Mouse (Mus musculus) hindbrain, embryonic 11.5 days (tissue): ENCODE measurements around the gene Rnf24. TPM values are rescaled to one million over a fixed set of nuclear protein-coding genes. Genes with fewer than 3 reads are reported as not detected.

Source experiments
- ATAC-seq: fragments of 200-750 bp; cut with Nextera tagmentation; 2 replicates; pipeline ENCODE4 v1.8.0; 2017; ENCODE audit warnings: mild to moderate bottlenecking, moderate TSS enrichment, moderate library complexity; ENCODE audit not compliant: low FRiP score
- DNase-seq: peaks from one replicate; pipeline ENCODE4 v3.0.0-alpha.2; 2015; ENCODE audit warnings: low spot score
- H3K27ac ChIP-seq: fragments of 300-500 bp; sonication (generic); 2 replicates; pipeline ENCODE4 v1.5.1; 2014; ENCODE audit warnings: mild to moderate bottlenecking, low read depth, low read length
- H3K27me3 ChIP-seq: fragments of 300-500 bp; sonication (generic); 2 replicates; pipeline ENCODE4 v1.6.1; 2014; ENCODE audit warnings: mild to moderate bottlenecking, low read length, moderate library complexity, mixed read lengths; ENCODE audit not compliant: control insufficient read depth, insufficient read depth
- H3K36me3 ChIP-seq: fragments of 300-500 bp; sonication (generic); 2 replicates; pipeline ENCODE4 v1.6.1; 2014; ENCODE audit warnings: mild to moderate bottlenecking, low read length, moderate library complexity, mixed read lengths; ENCODE audit not compliant: control insufficient read depth, insufficient read depth
- H3K4me1 ChIP-seq: fragments of 300-500 bp; sonication (generic); replicated peaks from 2 replicates; pipeline ENCODE4 v1.6.1; 2014; ENCODE audit warnings: low read length, mixed read lengths; ENCODE audit not compliant: control insufficient read depth, insufficient read depth
- H3K4me2 ChIP-seq: fragments of 300-500 bp; sonication (generic); replicated peaks from 2 replicates; pipeline ENCODE4 v1.6.1; 2014; ENCODE audit warnings: mild to moderate bottlenecking, low read depth, low read length
- H3K4me3 ChIP-seq: fragments of 300-500 bp; sonication (generic); 2 replicates; pipeline ENCODE4 v1.5.1; 2014; ENCODE audit warnings: low read depth, low read length
- H3K9ac ChIP-seq: fragments of 300-500 bp; sonication (generic); 2 replicates; pipeline ENCODE4 v1.6.1; 2014; ENCODE audit warnings: low read depth, low read length
- H3K9me3 ChIP-seq: fragments of 300-500 bp; sonication (generic); 2 replicates; pipeline ENCODE4 v1.6.1; 2016; ENCODE audit warnings: low read length; ENCODE audit not compliant: control insufficient read depth
- WGBS: fragments of 180-500 bp; shearing (Covaris S2); extraction: QIAGEN DNeasy Blood & Tissue Kit; methylation state at CpG from one replicate; pipeline ENCODE4 v1.1.7; 2014; 5-methylcytosine and 5-hydroxymethylcytosine counted together
- polyA plus RNA-seq: library from polyadenylated mRNA; unstranded; fragments of >200 nt; fragmentation: Nextera tagmentation; extraction: Ambion mirVana; gene quantifications from 2 replicates; pipeline ENCODE4 v1.2.1, GENCODE M21; 2014

Gene Rnf24
- polyA plus RNA-seq, 1 experiment from 2014 or later: 13.6 TPM

DNA sequence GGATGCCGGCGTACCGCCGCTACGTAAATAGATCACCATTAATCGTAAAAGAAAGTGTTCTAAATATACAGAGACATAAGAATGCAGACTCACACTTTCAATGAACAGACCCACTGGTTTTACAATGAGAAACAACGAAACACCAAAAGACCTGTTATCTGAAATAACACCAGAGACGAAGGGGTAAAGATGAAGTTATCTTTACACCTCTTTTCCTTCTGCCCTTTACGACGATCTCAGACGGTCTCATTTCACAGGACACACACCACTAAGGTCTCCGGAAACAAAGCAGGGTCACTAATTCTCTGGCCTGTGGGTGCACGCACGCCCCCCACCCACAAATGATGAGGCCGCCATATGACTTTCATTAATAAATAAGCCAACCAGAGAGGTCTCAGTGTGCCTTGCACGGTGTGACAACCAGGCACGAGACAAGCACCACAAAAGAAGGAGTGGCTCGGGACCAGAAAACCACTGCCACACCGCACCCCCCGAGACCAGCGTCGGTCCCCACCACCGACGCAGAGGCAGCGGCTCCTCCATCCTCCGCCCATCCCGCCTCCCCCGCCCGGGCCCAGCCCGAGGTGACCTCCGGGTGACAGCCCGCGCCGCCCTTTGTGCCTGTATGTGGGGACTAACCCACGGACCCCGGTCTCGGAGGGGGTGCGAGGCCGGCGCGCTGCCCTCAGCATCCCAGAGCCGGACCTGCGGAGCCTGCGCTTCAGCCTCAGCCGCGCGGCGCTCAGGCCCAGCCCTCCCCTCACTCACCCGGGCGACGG lies 535 bp downstream of the Rnf24 start:
- Histone ChIP-seq H3K4me1 (no peaks in the 10 kb centered on the region), H3K4me2 (peak overlapping the region; percentile 37), H3K9me3 (no peaks in the 10 kb centered on the region), H3K27me3 (no peaks in the 10 kb centered on the region), H3K36me3 (no peaks in the 10 kb centered on the region), H3K4me3 (peak overlapping the region; percentile 95), H3K9ac (peak overlapping the region; percentile 96), H3K27ac (peak overlapping the region; percentile 97)
- ATAC-seq: no peak; the same call in 1 of the 2 replicates
- no peak for DNase-seq
- WGBS: 1% methylated on average over 34 of the region's 51 CpGs

DNA sequence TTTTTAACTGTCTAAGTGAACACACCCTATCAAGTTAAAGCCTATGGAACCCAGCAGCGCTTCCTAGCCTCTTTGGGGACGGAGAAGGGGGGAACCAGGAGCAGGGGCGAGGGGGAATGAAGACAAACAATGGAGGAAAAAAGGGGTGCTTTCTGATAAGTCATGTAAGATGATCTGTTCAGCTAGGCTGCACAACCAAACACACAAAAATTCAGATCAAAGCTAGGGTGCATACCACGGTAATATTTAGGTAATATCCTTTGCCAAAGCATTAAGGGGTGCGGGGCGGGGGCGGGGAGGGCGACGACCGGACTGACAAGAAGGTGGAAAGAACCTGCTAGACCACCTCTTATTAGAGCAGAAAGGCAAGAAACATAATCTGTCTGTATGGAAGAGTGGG lies 1.2 kb downstream of the Rnf24 start:
- peak overlapping the region; percentile 96 for H3K9ac ChIP-seq
- H3K36me3 ChIP-seq: no peaks in the 10 kb centered on the region
- H3K9me3 ChIP-seq: no peaks in the 10 kb centered on the region
- H3K4me2 ChIP-seq: peak overlapping the region; percentile 37
- ATAC-seq (no peak), DNase-seq (peak; percentile 29)
- no peaks in the 10 kb centered on the region for H3K27me3 ChIP-seq
- peak overlapping the region; percentile 95 for H3K4me3 ChIP-seq
- no peaks in the 10 kb centered on the region for H3K4me1 ChIP-seq
- 11% methylated on average over 10 of the region's 10 CpGs for WGBS
- H3K27ac ChIP-seq: no peak overlapping the region

DNA sequence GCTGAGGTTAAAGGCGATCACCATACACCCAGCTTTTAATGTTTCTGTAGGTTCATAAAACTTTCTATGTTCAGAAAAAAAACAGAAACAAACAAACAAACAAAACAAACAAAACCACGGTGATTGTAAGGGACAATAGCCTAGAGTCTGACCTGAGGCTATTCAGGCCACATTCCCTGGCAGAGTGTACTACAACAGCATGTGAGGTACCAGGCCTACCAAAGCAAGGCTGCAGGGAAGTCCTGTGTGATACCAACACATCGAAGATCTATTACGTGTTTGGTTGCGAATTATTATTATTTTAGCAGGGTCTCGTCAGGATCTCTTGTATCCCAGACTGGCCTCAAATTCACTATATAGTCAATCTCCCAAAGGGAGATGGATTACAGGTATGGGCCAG lies 2.4 kb downstream of the Rnf24 start:
- WGBS: 90% methylated on average over 6 of the region's 6 CpGs

GRCm38 (mm10) chr2:131345556-131345955 lies 7.1 kb downstream of the Rnf24 start:
- ATAC-seq: no peak
- Histone ChIP-seq H3K4me1 (no peaks in the 10 kb centered on the region), H3K27me3 (no peaks in the 10 kb centered on the region), H3K4me3 (no peak overlapping the region), H3K27ac (no peak overlapping the region), H3K36me3 (no peaks in the 10 kb centered on the region), H3K4me2 (no peak overlapping the region), H3K9me3 (no peaks in the 10 kb centered on the region), H3K9ac (no peak overlapping the region)
- WGBS: 65% methylated on average over 3 of the region's 3 CpGs
- no peak for DNase-seq

More for the DNA sequence above, 2.4 kb downstream of the Rnf24 start:
- Histone ChIP-seq H3K36me3 (no peaks in the 10 kb centered on the region), H3K4me3 (no peak overlapping the region), H3K4me1 (no peaks in the 10 kb centered on the region), H3K27me3 (no peaks in the 10 kb centered on the region), H3K9me3 (no peaks in the 10 kb centered on the region), H3K27ac (no peak overlapping the region), H3K4me2 (no peak overlapping the region), H3K9ac (no peak overlapping the region)
- no peak for DNase-seq
- no peak for ATAC-seq

GRCm38 (mm10) chr2:131344449-131344848 lies 8.2 kb downstream of the Rnf24 start:
- Histone ChIP-seq H3K36me3 (no peaks in the 10 kb centered on the region), H3K4me1 (no peaks in the 10 kb centered on the region), H3K4me2 (no peak overlapping the region), H3K27ac (no peak overlapping the region), H3K27me3 (no peaks in the 10 kb centered on the region), H3K9ac (no peak overlapping the region), H3K4me3 (no peak overlapping the region), H3K9me3 (no peaks in the 10 kb centered on the region)
- DNase-seq (no peak), ATAC-seq (no peak)
- 76% methylated on average over 3 of the region's 3 CpGs for WGBS

GRCm38 (mm10) chr2:131337602-131338001 lies 15.1 kb downstream of the Rnf24 start:
- no peak for DNase-seq
- Histone ChIP-seq H3K27me3 (no peaks in the 10 kb centered on the region), H3K27ac (no peak overlapping the region), H3K4me3 (no peak overlapping the region), H3K9me3 (no peaks in the 10 kb centered on the region), H3K9ac (no peak overlapping the region), H3K4me1 (no peaks in the 10 kb centered on the region), H3K36me3 (no peaks in the 10 kb centered on the region), H3K4me2 (no peak overlapping the region)
- ATAC-seq: no peak
- WGBS: 88% methylated on average over 6 of the region's 6 CpGs

- 85% methylated on average over 3 of the region's 3 CpGs for WGBS
- Histone ChIP-seq H3K4me3 (no peak overlapping the region), H3K4me1 (no peaks in the 10 kb centered on the region), H3K36me3 (no peaks in the 10 kb centered on the region), H3K27ac (no peak overlapping the region), H3K9me3 (no peaks in the 10 kb centered on the region), H3K9ac (no peak overlapping the region), H3K4me2 (no peak overlapping the region), H3K27me3 (no peaks in the 10 kb centered on the region)
- ATAC-seq: no peak
- no peak for DNase-seq
Measured at GRCm38 (mm10) chr2:131330548-131330947, 22.1 kb downstream of the Rnf24 start.

GRCm38 (mm10) chr2:131328981-131329380 lies 23.7 kb downstream of the Rnf24 start:
- no peaks in the 10 kb centered on the region for H3K9me3 ChIP-seq
- H3K27ac ChIP-seq: no peak overlapping the region
- H3K36me3 ChIP-seq: no peaks in the 10 kb centered on the region
- no peak overlapping the region for H3K4me2 ChIP-seq
- H3K4me3 ChIP-seq: no peak overlapping the region
- no peaks in the 10 kb centered on the region for H3K4me1 ChIP-seq
- WGBS: 94% methylated on average over 1 of the region's 1 CpGs
- no peak for ATAC-seq
- DNase-seq: no peak
- no peak overlapping the region for H3K9ac ChIP-seq
- H3K27me3 ChIP-seq: no peaks in the 10 kb centered on the region

GRCm38 (mm10) chr2:131326044-131326443 lies 26.6 kb downstream of the Rnf24 start:
- DNase-seq: no peak
- no peak overlapping the region for H3K4me3 ChIP-seq
- H3K4me2 ChIP-seq: no peak overlapping the region
- ATAC-seq: no peak
- no peaks in the 10 kb centered on the region for H3K27me3 ChIP-seq
- 82% methylated on average over 3 of the region's 3 CpGs for whole genome bisulfite sequencing
- no peak overlapping the region for H3K9ac ChIP-seq
- H3K4me1 ChIP-seq: no peaks in the 10 kb centered on the region
- H3K9me3 ChIP-seq: no peaks in the 10 kb centered on the region
- H3K27ac ChIP-seq: no peak overlapping the region
- no peaks in the 10 kb centered on the region for H3K36me3 ChIP-seq
